Mouse (Mus musculus) T-helper 2 cell (primary cell): ENCODE data around the gene Asb13.

Source experiments
- in situ Hi-C: fragments of 300-600 bp; cut with MboI, MseI; formaldehyde crosslinking; loops from one replicate; pipeline ENCODE4 v1.15.1; 2025; ENCODE audit warnings: high pct_unique_total_duplicates

Asb13 gene

DNA sequence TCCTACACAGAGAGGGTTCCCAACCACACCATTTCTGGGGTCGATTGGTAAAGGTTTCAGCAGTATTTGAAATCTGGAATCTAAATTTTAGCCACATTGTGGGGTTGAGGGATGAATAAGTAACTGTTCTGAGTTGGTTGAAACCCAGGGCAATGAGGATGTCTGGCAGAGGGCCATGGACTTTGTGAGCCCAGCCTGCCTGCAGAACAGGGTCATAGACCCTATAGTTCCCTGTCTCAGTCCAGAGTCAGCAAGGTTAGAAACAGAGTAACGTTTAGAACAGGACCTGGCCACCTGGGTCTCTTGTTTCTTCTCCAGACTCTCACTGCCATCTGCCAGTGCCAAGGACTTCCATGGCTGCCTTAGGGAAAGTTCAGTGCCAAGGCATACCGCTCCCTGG is 30.4 kb downstream of the Asb13 start:
- in situ Hi-C loops = loop anchor here (5.0 to 10.0 kb wide), 2 partner anchors 233 to 521 kb away; no protein-coding TSS in a partner anchor

GRCm38 (mm10) chr13:3665308-3665723 is 31.5 kb downstream of the Asb13 start:
- in situ Hi-C loops = loop anchor here (5.0 to 10.0 kb wide), 2 partner anchors 337 to 519 kb away; no protein-coding TSS in a partner anchor

DNA sequence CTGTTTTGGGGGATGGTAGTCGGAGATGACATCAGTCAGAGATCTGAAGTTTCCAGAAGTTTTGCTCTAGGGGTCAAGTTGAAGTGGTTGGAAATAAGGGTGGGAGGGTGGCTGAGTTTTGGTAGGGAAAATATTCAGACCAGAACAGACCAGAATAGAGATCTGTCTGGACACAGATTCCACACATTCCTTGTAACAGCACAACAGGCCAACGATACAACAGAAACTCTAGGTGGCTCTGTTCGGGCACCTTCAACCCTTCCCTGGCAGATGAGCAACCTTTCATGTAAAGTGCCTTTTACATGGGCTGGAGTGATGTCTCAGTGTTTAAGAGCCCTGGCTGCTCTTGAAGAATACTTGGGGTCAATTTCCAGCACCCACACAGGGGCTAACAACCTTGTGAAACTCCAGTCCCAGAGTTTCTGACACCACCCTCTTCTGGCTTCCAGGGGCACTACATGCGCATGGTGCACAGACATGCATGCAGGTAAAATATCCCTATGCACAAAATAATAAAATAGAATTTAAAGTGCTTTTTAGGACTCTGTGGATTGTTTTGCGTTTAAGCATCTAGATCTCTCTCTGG is 33.5 kb downstream of the Asb13 start:
- in situ Hi-C loops = loop anchor here (5.0 to 10.0 kb wide), 2 partner anchors 335 to 517 kb away; no protein-coding TSS in a partner anchor

GRCm38 (mm10) chr13:3668068-3668467 is 34.2 kb downstream of the Asb13 start:
- in situ Hi-C loops = loop anchor here (5.0 to 10.0 kb wide), 2 partner anchors 334 to 517 kb away; no protein-coding TSS in a partner anchor

DNA sequence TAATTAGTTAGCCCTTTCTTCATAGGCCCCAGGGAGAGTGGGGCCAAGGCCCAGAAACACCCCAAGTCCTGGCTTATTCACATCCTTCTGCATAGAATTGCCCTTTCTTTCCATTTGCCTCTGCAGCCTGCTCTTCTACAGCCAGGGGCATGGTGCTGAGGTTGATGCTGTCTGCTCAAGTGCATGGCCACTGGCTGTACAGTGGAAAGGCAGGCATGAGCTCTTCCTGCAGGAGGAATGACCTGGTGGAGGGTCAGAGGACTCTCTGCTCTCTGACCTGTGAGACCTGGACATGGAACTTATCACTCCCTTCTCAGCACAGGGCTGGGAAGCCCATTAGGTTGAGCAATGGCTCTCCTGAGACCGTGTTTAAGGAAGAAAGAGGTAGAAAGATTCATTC is 35.8 kb downstream of the Asb13 start:
- in situ Hi-C loops = loop anchor here (5.0 to 10.0 kb wide), 2 partner anchors 333 to 515 kb away; no protein-coding TSS in a partner anchor

DNA sequence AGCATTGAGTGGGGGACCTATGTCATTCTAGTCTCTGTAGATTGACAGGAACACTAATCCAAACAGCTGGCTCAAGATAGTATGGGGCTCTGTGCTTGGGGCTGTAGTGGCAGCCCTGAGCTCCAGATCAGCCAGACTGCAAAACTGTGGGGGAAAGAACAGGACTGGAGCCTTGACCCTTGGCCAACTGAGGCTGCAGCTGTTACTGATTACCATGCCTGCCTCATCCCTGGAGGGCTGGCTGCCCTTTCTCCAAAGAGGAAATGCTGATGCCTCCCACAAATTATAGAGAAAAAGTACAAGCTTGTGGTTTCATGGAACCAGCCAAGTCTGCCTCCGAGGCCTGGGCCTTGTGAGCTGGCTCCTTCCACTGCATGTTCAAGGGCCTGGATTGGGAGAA is 36.2 kb downstream of the Asb13 start:
- in situ Hi-C loops = no loop called here

DNA sequence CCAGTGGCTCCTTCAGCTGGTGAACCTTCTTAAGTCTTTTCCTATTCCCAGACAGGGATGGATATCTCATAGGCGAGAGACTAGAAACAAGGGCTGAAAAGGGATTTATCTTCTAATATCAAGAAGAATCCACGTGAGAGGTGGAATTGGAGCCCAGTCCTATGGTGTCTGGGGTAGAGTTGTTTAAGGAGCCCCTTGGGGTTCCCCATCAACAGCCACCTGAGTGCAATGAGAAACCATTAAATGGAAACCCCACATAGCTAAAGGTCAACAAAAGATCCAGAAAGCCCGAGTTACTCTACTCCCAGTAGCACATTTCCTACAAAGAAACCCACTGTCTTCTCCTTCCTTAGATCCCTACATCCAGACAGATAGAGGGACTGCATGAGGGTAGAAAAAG is 39.3 kb downstream of the Asb13 start:
- in situ Hi-C loops = no loop called here

GRCm38 (mm10) chr13:3673622-3674021 is 39.8 kb downstream of the Asb13 start:
- in situ Hi-C loops = no loop called here

- in situ Hi-C loops = no loop called here
Observed at GRCm38 (mm10) chr13:3675855-3676254, 42.0 kb downstream of the Asb13 start.

DNA sequence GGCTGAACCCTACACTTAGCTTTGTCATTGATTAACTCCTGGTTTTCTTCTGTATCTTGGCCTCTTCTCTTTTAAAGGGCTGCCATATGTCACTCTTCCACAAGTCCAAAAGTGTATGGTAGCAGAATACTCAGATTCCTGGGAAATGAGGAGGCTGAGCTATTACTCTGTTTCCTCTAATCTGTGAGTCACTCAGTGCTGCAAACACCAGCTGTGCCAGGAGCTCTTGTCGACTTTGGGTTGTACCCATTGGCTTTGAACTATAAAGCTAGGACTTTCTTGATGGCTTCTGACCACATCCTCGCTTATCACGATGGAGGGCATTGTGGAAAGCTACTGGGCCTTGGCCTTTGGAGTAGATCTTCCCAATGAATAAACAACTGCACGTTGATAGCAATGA is 45.3 kb downstream of the Asb13 start:
- in situ Hi-C loops = no loop called here

- in situ Hi-C loops = no loop called here
Observed at GRCm38 (mm10) chr13:3686306-3686705, 52.5 kb downstream of the Asb13 start.

- in situ Hi-C loops = loop anchor here (10.0 kb wide), 1 partner anchor 130 kb away; no protein-coding TSS in a partner anchor
Observed at GRCm38 (mm10) chr13:3694599-3695343, 60.9 kb downstream of the Asb13 start.

- in situ Hi-C loops = loop anchor here (10.0 kb wide), 1 partner anchor 128 kb away; no protein-coding TSS in a partner anchor
Observed at GRCm38 (mm10) chr13:3696977-3697735, 63.3 kb downstream of the Asb13 start.

GRCm38 (mm10) chr13:3700752-3701151 is 66.9 kb downstream of the Asb13 start:
- in situ Hi-C loops = no loop called here
